Mouse (Mus musculus) forebrain, embryonic 12.5 days (tissue): ENCODE measurements around the gene Kpna4. TPM values are rescaled to one million over a fixed set of nuclear protein-coding genes. Genes with fewer than 3 reads are reported as not detected.
A peak's percentile ranks its signal among the peaks of the same experiment; 100 is the strongest.
"Not testable (repeated sequence)": the region's sequence is repeated elsewhere in the genome, so short reads cannot be mapped to it uniquely, and the experiment has no call there.

Experiments used
- ATAC-seq: fragments of 200-750 bp; cut with Nextera tagmentation; 2 replicates; pipeline ENCODE4 v1.8.0; 2017; ENCODE audit warnings: moderate TSS enrichment; ENCODE audit not compliant: low FRiP score
- H3K27ac ChIP-seq: fragments of 300-500 bp; sonication (generic); 2 replicates; pipeline ENCODE4 v1.5.1; 2016; ENCODE audit warnings: mild to moderate bottlenecking
- H3K27me3 ChIP-seq: fragments of 300-500 bp; sonication (generic); 2 replicates; pipeline ENCODE4 v1.6.1; 2016; ENCODE audit warnings: mild to moderate bottlenecking
- H3K36me3 ChIP-seq: fragments of 300-500 bp; sonication (generic); replicated peaks from 2 replicates; pipeline ENCODE4 v1.6.1; 2016; ENCODE audit warnings: mild to moderate bottlenecking
- H3K4me1 ChIP-seq: fragments of 300-500 bp; sonication (generic); 2 replicates; pipeline ENCODE4 v1.6.1; 2016
- H3K4me2 ChIP-seq: fragments of 300-500 bp; sonication (generic); 2 replicates; pipeline ENCODE4 v1.6.1; 2016; ENCODE audit warnings: mild to moderate bottlenecking, moderate library complexity
- H3K4me3 ChIP-seq: fragments of 300-500 bp; sonication (generic); replicated peaks from 2 replicates; pipeline ENCODE4 v1.5.1; 2016; ENCODE audit warnings: mild to moderate bottlenecking
- H3K9ac ChIP-seq: fragments of 300-500 bp; sonication (generic); 2 replicates; pipeline ENCODE4 v1.6.1; 2016; ENCODE audit warnings: mild to moderate bottlenecking
- H3K9me3 ChIP-seq: fragments of 300-500 bp; sonication (generic); 2 replicates; pipeline ENCODE4 v1.6.1; 2016
- WGBS: fragments of 180-500 bp; shearing (Covaris S2); methylation state at CpG from one replicate; pipeline ENCODE4 v1.1.7; 2016; 5-methylcytosine and 5-hydroxymethylcytosine counted together
- polyA plus RNA-seq: library from polyadenylated mRNA; unstranded; fragments of >200 nt; fragmentation: Nextera tagmentation; extraction: Ambion mirVana; gene quantifications from 2 replicates; pipeline ENCODE4 v1.2.1, GENCODE M21; 2016

Kpna4 gene
- polyA plus RNA-seq, 1 experiment from 2014 or later = 56.6 TPM

- Histone ChIP-seq H3K36me3 (peaks cover 30% of the 10 kb centered on the region), H3K27me3 (no peaks in the 10 kb centered on the region), H3K4me2 (peak overlapping the region; percentile 42), H3K27ac (no peak overlapping the region), H3K4me3 (peak overlapping the region; percentile 21), H3K4me1 (peaks cover 29% of the 10 kb centered on the region), H3K9me3 (no peaks in the 10 kb centered on the region), H3K9ac (no peak overlapping the region)
- no peak for ATAC-seq
- 73% methylated on average over 5 of the region's 5 CpGs for WGBS
These were observed 85.6 kb downstream of the Kpna4 start for GRCm38 (mm10) chr3:69041298-69041697.

GRCm38 (mm10) chr3:69040105-69040504 lies 86.8 kb downstream of the Kpna4 start:
- 94% methylated on average over 2 of the region's 2 CpGs for WGBS
- Histone ChIP-seq H3K4me2 (peak overlapping the region; percentile 42), H3K9me3 (no peaks in the 10 kb centered on the region), H3K27ac (no peak overlapping the region), H3K4me3 (no peak overlapping the region; the same call in 1 of the 2 replicates), H3K36me3 (peaks cover 36% of the 10 kb centered on the region), H3K4me1 (peaks cover 22% of the 10 kb centered on the region), H3K27me3 (no peaks in the 10 kb centered on the region), H3K9ac (no peak overlapping the region)
- ATAC-seq = no peak

GRCm38 (mm10) chr3:69026133-69026783 lies 100.7 kb downstream of the Kpna4 start:
- no peak for ATAC-seq
- H3K9ac ChIP-seq = no peak overlapping the region
- H3K27ac ChIP-seq = no peak overlapping the region
- no peak overlapping the region for H3K4me2 ChIP-seq
- 97% methylated on average over 1 of the region's 1 CpGs for WGBS
- peaks cover 69% of the 10 kb centered on the region for H3K36me3 ChIP-seq
- H3K9me3 ChIP-seq = no peaks in the 10 kb centered on the region
- no peak overlapping the region for H3K4me3 ChIP-seq
- no peaks in the 10 kb centered on the region for H3K4me1 ChIP-seq
- no peaks in the 10 kb centered on the region for H3K27me3 ChIP-seq

GRCm38 (mm10) chr3:69020764-69021163 lies 106.1 kb downstream of the Kpna4 start:
- Histone ChIP-seq H3K27me3 (no peaks in the 10 kb centered on the region), H3K36me3 (peaks cover 60% of the 10 kb centered on the region), H3K4me3 (no peak overlapping the region), H3K27ac (no peak overlapping the region), H3K9me3 (no peaks in the 10 kb centered on the region), H3K4me1 (no peaks in the 10 kb centered on the region), H3K4me2 (no peak overlapping the region), H3K9ac (no peak overlapping the region)
- ATAC-seq = no peak

- no peaks in the 10 kb centered on the region for H3K27me3 ChIP-seq
- no peak for ATAC-seq
- 88% methylated on average over 2 of the region's 2 CpGs for WGBS
- H3K4me2 ChIP-seq = no peak overlapping the region
- no peaks in the 10 kb centered on the region for H3K9me3 ChIP-seq
- no peaks in the 10 kb centered on the region for H3K4me1 ChIP-seq
- no peak overlapping the region for H3K27ac ChIP-seq
- H3K9ac ChIP-seq = no peak overlapping the region
- H3K4me3 ChIP-seq = no peak overlapping the region
- H3K36me3 ChIP-seq = peaks cover 56% of the 10 kb centered on the region
These were observed 106.6 kb downstream of the Kpna4 start for GRCm38 (mm10) chr3:69020285-69020684.

- H3K9me3 ChIP-seq, H3K4me1 ChIP-seq, H3K27ac ChIP-seq, H3K4me2 ChIP-seq, H3K4me3 ChIP-seq, H3K27me3 ChIP-seq, H3K9ac ChIP-seq, ATAC-seq: not testable (repeated sequence)
- WGBS = 93% methylated on average over 2 of the region's 2 CpGs
- H3K36me3 ChIP-seq = peaks cover 43% of the 10 kb centered on the region
These were observed 108.3 kb downstream of the Kpna4 start for GRCm38 (mm10) chr3:69018635-69019034.

GRCm38 (mm10) chr3:69017181-69017580 lies 109.7 kb downstream of the Kpna4 start:
- Histone ChIP-seq H3K9me3 (no peaks in the 10 kb centered on the region), H3K9ac (no peak overlapping the region), H3K4me1 (no peaks in the 10 kb centered on the region), H3K36me3 (peaks cover 36% of the 10 kb centered on the region), H3K4me3 (no peak overlapping the region), H3K27ac (no peak overlapping the region), H3K27me3 (no peaks in the 10 kb centered on the region), H3K4me2 (no peak overlapping the region)
- 90% methylated on average over 3 of the region's 3 CpGs for WGBS
- no peak for ATAC-seq

Other genes starting within 250 kb of the Kpna4 start
- 17.6 and 18.7 TPM in 2 replicates for gene Ift80, start 122.5 kb downstream of the Kpna4 start, polyA plus RNA-seq
- 200 and 232 TPM in 2 replicates for gene Smc4, start 122.4 kb downstream of the Kpna4 start, polyA plus RNA-seq
- gene Trim59, start 82.4 kb downstream of the Kpna4 start, polyA plus RNA-seq = 183 and 189 TPM in 2 replicates
- gene Arl14, start 95.3 kb upstream of the Kpna4 start, polyA plus RNA-seq = not detected in 2 replicates
- gene Ppm1l, start 189.7 kb upstream of the Kpna4 start, polyA plus RNA-seq = 23.6 and 24.3 TPM in 2 replicates